Mouse (Mus musculus) heart, postnatal 14 days (tissue): ENCODE data around the gene Fbxo36. TPM values are rescaled to one million over a fixed set of nuclear protein-coding genes. Genes with fewer than 3 reads are reported as not detected.

ENCODE experiments used
- DNase-seq, 2 experiments: peaks; one replicate each; pipeline ENCODE4 v3.0.0; 2021 to 2022
- intact Hi-C: fragments of 180-260 bp; cut with DNase I; formaldehyde crosslinking; loops from one replicate; pipeline ENCODE4 v1.15.1; 2025
- total RNA-seq, 2 experiments: library from RNA; stranded (reverse); gene quantifications; 2 replicates each; pipeline ENCODE4 v1.2.3; 2021

Gene Fbxo36
- total RNA-seq, 2 experiments from 2014 or later, result 1.2 to 1.8 TPM

DNA sequence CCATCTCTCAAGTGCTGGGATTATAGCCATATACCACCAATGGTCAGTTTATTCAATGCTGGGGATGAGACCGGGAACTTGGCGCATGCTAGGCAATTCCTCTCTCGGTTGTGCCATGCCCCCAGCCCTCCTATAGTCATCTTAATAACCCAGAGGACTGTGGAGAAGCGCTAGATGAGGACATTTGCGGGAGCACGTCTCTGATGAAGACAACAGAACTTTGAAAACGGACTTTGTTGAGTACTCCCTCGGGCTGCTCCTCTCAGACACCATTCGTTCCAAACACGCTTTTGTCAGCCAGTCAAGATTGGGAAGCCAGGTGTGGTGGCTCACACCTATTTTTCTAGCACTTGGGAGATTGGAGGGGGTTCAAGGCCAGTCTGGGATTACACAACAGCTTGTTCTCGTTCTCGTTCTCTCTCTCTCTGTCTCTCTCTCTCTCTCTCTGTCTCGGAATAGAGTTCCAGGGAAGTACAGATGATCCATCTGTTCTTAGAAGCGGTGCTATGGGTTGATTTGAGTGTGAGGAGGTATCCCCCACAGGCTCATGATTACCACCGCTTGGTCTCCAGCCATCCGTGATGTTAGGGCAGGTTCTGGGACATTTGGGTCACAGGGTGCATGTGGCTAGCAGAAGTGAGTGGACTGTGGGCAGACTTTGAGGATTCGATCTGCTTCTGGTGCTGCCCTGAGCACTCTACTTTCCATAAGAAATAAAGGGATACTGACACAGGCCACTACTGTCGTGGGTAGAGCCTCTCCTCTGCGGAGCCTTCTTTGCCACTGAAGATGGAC is 97.3 kb downstream of the Fbxo36 start:
- intact Hi-C loops, result no loop called here
- no peak for DNase-seq

DNA sequence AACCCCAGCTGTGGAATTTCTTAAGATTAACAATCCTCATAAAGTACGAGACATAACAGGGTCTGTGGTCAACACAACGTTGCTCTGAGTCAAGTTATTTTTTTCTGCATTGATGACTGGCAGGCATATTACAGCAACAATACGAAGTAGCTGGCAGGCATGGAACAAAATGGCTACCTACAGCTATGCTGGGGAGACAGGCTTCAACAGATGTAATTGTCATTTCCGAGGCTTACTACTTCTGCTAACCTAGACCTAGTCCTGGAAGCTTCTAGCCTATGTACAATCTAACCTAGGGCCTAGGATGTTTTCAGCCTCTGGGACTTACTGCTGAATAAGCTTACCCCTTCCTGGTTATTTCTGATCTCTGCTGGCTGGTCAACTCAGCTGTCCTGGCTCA is 99.8 kb downstream of the Fbxo36 start:
- intact Hi-C loops, result no loop called here

DNA sequence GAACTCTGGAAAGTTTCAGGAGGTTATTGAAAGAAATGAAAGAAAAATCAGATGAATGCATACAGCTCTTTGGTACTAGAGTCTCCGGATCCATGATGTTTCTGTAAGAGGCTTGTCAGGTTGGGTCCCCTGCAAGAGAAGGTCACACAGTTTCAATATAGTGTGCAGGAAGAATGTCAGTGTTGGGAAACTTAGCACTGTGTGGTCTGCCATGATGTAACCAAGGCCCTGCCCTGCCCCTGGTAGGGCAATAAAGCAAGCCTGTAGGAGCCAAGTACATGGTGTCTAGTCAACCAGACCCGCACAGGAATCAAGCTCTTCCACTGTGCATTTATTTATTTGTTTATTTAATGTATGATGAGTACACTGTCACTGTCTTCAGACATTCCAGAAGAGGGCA is 100.7 kb downstream of the Fbxo36 start:
- intact Hi-C loops, result no loop called here
- no peak for DNase-seq

More for the DNA sequence above, 99.8 kb downstream of the Fbxo36 start:
- no peak for DNase-seq

DNA sequence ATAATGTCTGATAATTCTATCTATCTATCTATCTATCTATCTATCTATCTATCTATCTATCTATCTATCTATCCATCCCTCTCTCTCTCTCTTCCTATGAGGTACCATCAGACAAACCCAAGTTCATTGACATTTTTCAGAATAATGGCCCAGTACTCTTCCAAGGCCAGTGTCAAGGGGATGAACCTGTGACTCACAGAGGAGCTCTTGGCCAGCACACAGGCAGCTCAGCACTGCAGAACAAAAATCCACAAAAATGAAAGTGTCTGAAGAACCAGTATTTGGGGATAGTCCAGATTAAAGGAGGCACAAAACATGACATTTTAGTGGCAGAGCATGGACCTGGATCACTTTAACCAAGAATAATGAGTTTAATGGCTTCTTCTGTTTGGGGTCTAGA is 103.0 kb downstream of the Fbxo36 start:
- no peak for DNase-seq
- intact Hi-C loops, result no loop called here

DNA sequence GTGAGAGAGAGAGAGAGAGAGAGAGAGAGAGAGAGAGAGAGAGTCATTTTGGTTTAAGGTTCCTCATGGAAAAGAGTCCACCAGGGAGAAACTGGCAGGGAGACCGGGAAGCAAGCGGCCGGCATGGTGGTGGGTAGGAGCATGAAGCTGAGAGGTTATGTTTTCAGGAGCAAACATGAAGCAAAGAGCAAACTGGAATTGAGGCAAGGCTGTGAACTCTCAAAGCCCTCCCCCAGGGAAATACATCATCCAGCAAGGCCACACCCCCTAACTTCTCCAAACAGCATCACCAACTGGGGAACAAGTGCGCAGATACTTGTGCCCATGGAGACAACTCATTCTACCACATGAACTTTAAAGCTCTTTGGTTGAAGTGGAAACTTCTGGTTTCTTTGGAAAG is 103.9 kb downstream of the Fbxo36 start:
- DNase-seq, result no peak

DNA sequence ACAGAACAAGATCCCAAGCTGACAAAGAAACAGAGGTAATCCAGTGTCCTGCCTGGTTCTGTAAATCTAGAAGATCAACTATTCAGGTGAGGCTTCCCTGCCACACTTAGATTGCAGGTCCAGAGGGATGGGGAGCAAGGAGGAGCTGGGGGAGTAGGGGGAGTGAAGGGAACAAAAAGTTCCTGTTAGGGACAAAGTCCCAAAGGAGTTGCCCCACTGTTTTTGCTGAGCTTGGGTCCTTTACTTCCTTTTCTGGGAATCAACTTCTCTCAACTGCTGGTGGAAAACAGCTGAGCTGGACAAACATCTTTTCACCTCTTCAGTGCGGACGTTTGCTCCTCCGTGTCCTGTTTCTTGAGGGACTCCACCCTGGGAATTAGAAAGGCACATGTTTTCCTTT is 106.3 kb downstream of the Fbxo36 start:
- intact Hi-C loops, result no loop called here
- DNase-seq, result no peak

More for the DNA sequence above, 103.9 kb downstream of the Fbxo36 start:
- intact Hi-C loops, result no loop called here

DNA sequence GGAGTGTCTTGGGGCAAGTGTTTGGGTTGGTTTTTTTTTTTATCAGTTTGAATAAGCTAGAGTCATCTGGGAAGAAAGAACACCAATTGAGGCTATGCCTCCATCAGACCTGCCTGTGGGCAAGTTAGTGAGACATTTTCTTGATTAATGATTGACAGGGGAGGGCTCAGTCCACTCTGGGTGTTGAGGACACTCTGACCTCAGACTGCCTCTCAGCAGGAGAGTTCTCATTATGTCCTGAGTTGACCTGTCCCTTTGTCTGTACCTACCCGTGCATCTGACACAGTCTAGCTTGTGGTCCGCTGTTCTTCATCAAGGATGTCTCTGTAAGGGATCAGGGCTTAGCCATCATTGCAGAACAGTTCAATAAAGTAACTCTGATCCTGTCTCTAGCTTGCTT is 107.7 kb downstream of the Fbxo36 start:
- intact Hi-C loops, result no loop called here

More for the DNA sequence above, 107.7 kb downstream of the Fbxo36 start:
- DNase-seq, result no peak

Other genes starting within 250 kb of the Fbxo36 start
- gene Dner, start 143.6 kb upstream of the Fbxo36 start, total RNA-seq, result under 1 TPM; 0.07 to 0.15 TPM
- 100 to 1,000 TPM; 195 to 201 TPM for gene Trip12, start 675 bp downstream of the Fbxo36 start, total RNA-seq
- under 1 TPM; 0.38 to 0.51 TPM for gene Slc16a14, start 95.3 kb downstream of the Fbxo36 start, total RNA-seq